Mouse (Mus musculus) kidney, embryonic 14.5 days (tissue): ENCODE results near the gene Gm49325. TPM values are rescaled to one million over a fixed set of nuclear protein-coding genes. Genes with fewer than 3 reads are reported as not detected.
A peak's percentile ranks its signal among the peaks of the same experiment; 100 is the strongest.

Experiments
- microRNA counts: library from miRNA; unstranded; fragments of <30 nt; microRNA quantifications from one replicate; lab custom pipeline; 2017
- microRNA-seq: library from miRNA; unstranded; fragments of <30 nt; microRNA quantifications from one replicate; pipeline ENCODE4, GENCODE M21; 2016
- polyA plus RNA-seq: library from polyadenylated mRNA; unstranded; fragments of >200 nt; fragmentation: Nextera tagmentation; extraction: Ambion mirVana; gene quantifications from 2 replicates; pipeline ENCODE4 v1.2.1, GENCODE M21; 2014

The Gm49325 gene
- polyA plus RNA-seq, 1 experiment from 2014 or later, result 1.2 TPM

MicroRNAs within 50 kb of the gene (microRNA counts, 519-probe panel; counts per million panel counts)
- microRNA mmu-miR-1930 (lab: Ali Mortazavi, UCI), result not detected

Small RNA genes lying within 50 kb of the gene (microRNA-seq; reads per million reads assigned to microRNA genes)
- 16.6 reads per million, percentile 31 among the genes with 10 or more reads in this experiment for gene Mir1930

Other genes starting within 250 kb of the Gm49325 start
- 5.1 and 7.3 TPM in 2 replicates for gene Adarb1, start 187.9 kb upstream of the Gm49325 start, polyA plus RNA-seq
- gene Fam207a, start 90.4 kb upstream of the Gm49325 start, polyA plus RNA-seq, result 28.8 and 36.5 TPM in 2 replicates
- 1.1 and 1.3 TPM in 2 replicates for gene Itgb2, start 75.9 kb upstream of the Gm49325 start, polyA plus RNA-seq
- gene Pttg1ip, start 24.5 kb upstream of the Gm49325 start, polyA plus RNA-seq, result 104 and 144 TPM in 2 replicates
- 253 and 294 TPM in 2 replicates for gene Sumo3, start 100 bp upstream of the Gm49325 start, polyA plus RNA-seq
- 41.3 and 51.8 TPM in 2 replicates for gene Ube2g2, start 16.1 kb downstream of the Gm49325 start, polyA plus RNA-seq
- 0.41 and 0.74 TPM in 2 replicates for gene Tspear, start 80.4 kb downstream of the Gm49325 start, polyA plus RNA-seq
- not detected in 2 replicates for gene Gm19402, start 84.6 kb downstream of the Gm49325 start, polyA plus RNA-seq
- not detected in 2 replicates for gene Gm9508, start 91.0 kb downstream of the Gm49325 start, polyA plus RNA-seq
- gene Gm10272, start 100.4 kb downstream of the Gm49325 start, polyA plus RNA-seq, result not detected in 2 replicates
- not detected in 2 replicates for gene Gm10024, start 105.3 kb downstream of the Gm49325 start, polyA plus RNA-seq
- not detected in 2 replicates for gene Gm10142, start 109.6 kb downstream of the Gm49325 start, polyA plus RNA-seq
- gene Krtap12-1, start 114.4 kb downstream of the Gm49325 start, polyA plus RNA-seq, result not detected in 2 replicates
- gene Gm10100, start 120.3 kb downstream of the Gm49325 start, polyA plus RNA-seq, result not detected in 2 replicates
- not detected in 2 replicates for gene Gm18596, start 136.4 kb downstream of the Gm49325 start, polyA plus RNA-seq
- gene Gm9736, start 145.2 kb downstream of the Gm49325 start, polyA plus RNA-seq, result not detected in 2 replicates
- gene Gm3233, start 153.5 kb downstream of the Gm49325 start, polyA plus RNA-seq, result not detected in 2 replicates
- not detected in 2 replicates for gene Gm3238, start 165.1 kb downstream of the Gm49325 start, polyA plus RNA-seq
- gene Gm7138, start 170.7 kb downstream of the Gm49325 start, polyA plus RNA-seq, result not detected in 2 replicates
- gene Gm3250, start 176.3 kb downstream of the Gm49325 start, polyA plus RNA-seq, result not detected in 2 replicates
- gene Gm7137, start 182.0 kb downstream of the Gm49325 start, polyA plus RNA-seq, result not detected in 2 replicates
- not detected in 2 replicates for gene Gm9639, start 188.9 kb downstream of the Gm49325 start, polyA plus RNA-seq
- gene Gm19668, start 192.9 kb downstream of the Gm49325 start, polyA plus RNA-seq, result not detected in 2 replicates
- gene Gm9507, start 205.6 kb downstream of the Gm49325 start, polyA plus RNA-seq, result not detected in 2 replicates
- not detected in 2 replicates for gene Gm2696, start 208.5 kb downstream of the Gm49325 start, polyA plus RNA-seq
- not detected in 2 replicates for gene Krtap10-4, start 220.9 kb downstream of the Gm49325 start, polyA plus RNA-seq
- gene Krtap10-10, start 229.8 kb downstream of the Gm49325 start, polyA plus RNA-seq, result not detected in 2 replicates
- not detected in 2 replicates for gene Gm36176, start 240.6 kb downstream of the Gm49325 start, polyA plus RNA-seq
- gene Gm10318, start 246.7 kb downstream of the Gm49325 start, polyA plus RNA-seq, result not detected in 2 replicates